Mouse (Mus musculus) forebrain, embryonic 15.5 days (tissue): ENCODE data around the gene Thsd4. TPM values are rescaled to one million over a fixed set of nuclear protein-coding genes. Genes with fewer than 3 reads are reported as not detected.
A peak's percentile ranks its signal among the peaks of the same experiment; 100 is the strongest.

Experiments
- ATAC-seq: fragments of 200-750 bp; cut with Nextera tagmentation; replicated peaks from 2 replicates; pipeline ENCODE4 v1.8.0; 2017; ENCODE audit warnings: mild to moderate bottlenecking, moderate TSS enrichment, moderate library complexity
- H3K27ac ChIP-seq: fragments of 300-500 bp; sonication (generic); replicated peaks from 2 replicates; pipeline ENCODE4 v1.5.1; 2015; ENCODE audit warnings: mild to moderate bottlenecking, inconsistent platforms
- H3K27me3 ChIP-seq: fragments of 300-500 bp; sonication (generic); 2 replicates; pipeline ENCODE4 v1.6.1; 2015; ENCODE audit warnings: inconsistent platforms
- H3K36me3 ChIP-seq: fragments of 300-500 bp; sonication (generic); 2 replicates; pipeline ENCODE4 v1.6.1; 2015; ENCODE audit warnings: mild to moderate bottlenecking, inconsistent platforms
- H3K4me1 ChIP-seq: fragments of 300-500 bp; sonication (generic); 2 replicates; pipeline ENCODE4 v1.6.1; 2015; ENCODE audit warnings: inconsistent platforms
- H3K4me2 ChIP-seq: fragments of 300-500 bp; sonication (generic); replicated peaks from 2 replicates; pipeline ENCODE4 v1.6.1; 2015; ENCODE audit warnings: mild to moderate bottlenecking, inconsistent platforms
- H3K4me3 ChIP-seq: fragments of 300-500 bp; sonication (generic); 2 replicates; pipeline ENCODE4 v1.5.1; 2015; ENCODE audit warnings: mild to moderate bottlenecking, inconsistent platforms
- H3K9ac ChIP-seq: fragments of 300-500 bp; sonication (generic); replicated peaks from 2 replicates; pipeline ENCODE4 v1.6.1; 2015; ENCODE audit warnings: mild to moderate bottlenecking, inconsistent platforms
- H3K9me3 ChIP-seq: fragments of 300-500 bp; sonication (generic); 2 replicates; pipeline ENCODE4 v1.6.1; 2016; ENCODE audit warnings: inconsistent platforms
- WGBS: fragments of 180-500 bp; shearing (Covaris S2); methylation state at CpG from one replicate; pipeline ENCODE4 v1.1.7; 2015; ENCODE audit warnings: mixed read lengths; 5-methylcytosine and 5-hydroxymethylcytosine counted together
- polyA plus RNA-seq: library from polyadenylated mRNA; unstranded; fragments of >200 nt; fragmentation: Nextera tagmentation; extraction: Ambion mirVana; gene quantifications from 2 replicates; pipeline ENCODE4 v1.2.1, GENCODE M21; 2015

The Thsd4 gene
- polyA plus RNA-seq, 1 experiment from 2014 or later, result 4.9 TPM

DNA sequence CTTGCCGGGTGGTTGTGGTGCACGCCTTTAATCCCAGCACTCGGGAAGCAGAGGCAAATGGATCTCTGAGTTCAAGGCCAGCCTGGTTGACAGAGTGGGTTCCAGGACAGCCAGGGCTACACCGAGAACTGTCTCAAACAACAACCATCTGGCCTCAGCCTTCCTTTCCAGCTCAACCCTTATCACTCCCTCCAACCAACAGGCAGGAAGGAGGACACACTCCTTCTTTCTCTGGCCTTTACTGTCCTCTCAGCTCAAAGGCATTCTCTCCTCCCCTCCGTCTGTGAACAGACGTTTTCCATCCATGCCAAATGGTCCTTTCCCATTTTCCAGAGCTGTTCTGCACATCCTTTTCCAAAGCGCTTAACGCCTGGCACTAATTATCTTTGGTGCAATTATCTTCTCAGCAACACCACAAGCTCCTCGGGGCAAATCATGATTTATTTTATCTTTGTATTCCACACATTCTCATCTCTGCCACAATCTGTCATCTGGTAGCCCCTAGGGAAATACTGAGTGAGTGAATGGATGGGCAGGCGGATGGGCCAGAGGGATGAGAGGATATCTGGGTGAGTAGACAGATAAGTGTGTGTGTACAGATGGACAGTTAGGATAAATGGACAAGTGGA, 80.5 kb downstream of the Thsd4 start:
- ATAC-seq, result no peak
- H3K4me1 ChIP-seq, result peaks cover 14% of the 10 kb centered on the region
- H3K9me3 ChIP-seq, result no peaks in the 10 kb centered on the region
- H3K4me2 ChIP-seq, result no peak overlapping the region
- no peak overlapping the region for H3K27ac ChIP-seq
- H3K4me3 ChIP-seq, result no peak overlapping the region
- no peaks in the 10 kb centered on the region for H3K36me3 ChIP-seq
- H3K9ac ChIP-seq, result no peak overlapping the region
- H3K27me3 ChIP-seq, result no peaks in the 10 kb centered on the region
- WGBS, result 71% methylated on average over 10 of the region's 10 CpGs

DNA sequence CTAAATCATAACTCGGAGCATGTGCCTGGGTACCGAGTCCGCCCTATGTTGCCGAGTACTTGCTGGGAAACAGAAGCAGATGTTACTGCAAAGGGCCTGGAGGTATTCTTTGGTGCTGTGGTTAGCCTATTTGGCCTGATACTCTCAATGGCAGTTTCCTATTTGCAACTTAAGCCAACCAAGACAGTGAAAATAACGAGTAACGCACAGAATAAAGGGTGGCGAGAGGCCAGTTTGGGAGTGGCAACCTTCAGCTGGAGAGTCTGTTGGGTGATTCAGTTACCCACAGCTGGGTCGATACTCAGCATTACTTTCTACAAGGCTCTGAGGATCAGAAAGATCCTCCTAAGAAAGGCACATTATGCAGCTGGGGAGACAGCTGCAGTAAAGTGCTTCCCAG, 81.3 kb downstream of the Thsd4 start:
- ATAC-seq, result no peak
- Histone ChIP-seq H3K27ac (no peak overlapping the region), H3K27me3 (no peaks in the 10 kb centered on the region), H3K4me1 (peaks cover 7% of the 10 kb centered on the region), H3K9ac (no peak overlapping the region), H3K4me2 (no peak overlapping the region), H3K9me3 (no peaks in the 10 kb centered on the region), H3K36me3 (no peaks in the 10 kb centered on the region), H3K4me3 (no peak overlapping the region)
- WGBS, result 70% methylated on average over 8 of the region's 8 CpGs

DNA sequence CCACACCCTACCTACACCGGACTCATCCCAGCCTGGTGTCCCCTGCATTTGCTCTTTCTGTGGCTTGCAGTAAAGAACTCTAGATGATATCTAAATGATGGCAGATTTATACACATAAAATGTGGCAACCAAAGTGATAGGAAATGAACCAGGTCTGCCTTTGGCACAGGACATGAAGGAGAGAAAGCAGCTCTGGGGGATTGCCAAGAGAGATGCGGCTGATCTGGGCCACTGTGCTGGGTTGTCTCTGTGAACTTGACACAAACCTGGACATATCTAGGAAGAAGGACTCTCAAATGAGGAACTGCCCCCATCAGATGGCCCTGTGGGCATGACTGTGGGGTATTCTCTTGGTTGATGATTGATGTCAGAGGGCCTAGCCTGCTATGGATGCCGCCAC, 85.6 kb downstream of the Thsd4 start:
- WGBS, result 90% methylated on average over 3 of the region's 3 CpGs
- no peak overlapping the region for H3K27ac ChIP-seq
- no peaks in the 10 kb centered on the region for H3K36me3 ChIP-seq
- H3K4me2 ChIP-seq, result no peak overlapping the region
- H3K9me3 ChIP-seq, result no peaks in the 10 kb centered on the region
- no peaks in the 10 kb centered on the region for H3K27me3 ChIP-seq
- no peak for ATAC-seq
- no peak overlapping the region for H3K9ac ChIP-seq
- H3K4me3 ChIP-seq, result no peak overlapping the region
- H3K4me1 ChIP-seq, result peaks cover 5% of the 10 kb centered on the region; the same call in 1 of the 2 replicates

DNA sequence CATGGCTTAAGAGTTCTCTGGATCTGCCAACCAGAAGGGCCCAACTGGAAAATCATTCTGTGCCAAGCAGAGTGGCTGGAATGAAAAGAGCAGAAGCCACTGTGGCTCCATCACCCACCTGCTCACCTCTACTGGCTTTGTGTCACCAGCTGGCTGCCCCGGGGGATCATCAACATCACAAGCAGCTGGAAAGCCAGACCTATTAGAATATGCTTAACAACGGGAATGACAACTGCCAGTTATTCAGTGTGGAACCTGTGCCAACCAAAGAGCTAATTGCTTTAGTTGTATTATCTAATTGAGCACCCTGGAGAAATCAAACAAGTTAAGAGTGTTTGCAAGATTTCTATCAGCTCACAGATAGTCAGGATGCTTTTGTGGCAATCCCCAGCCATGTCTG, 87.8 kb downstream of the Thsd4 start:
- H3K9ac ChIP-seq, result no peak overlapping the region
- H3K4me3 ChIP-seq, result no peak overlapping the region
- H3K27me3 ChIP-seq, result no peaks in the 10 kb centered on the region
- 18% methylated on average over 2 of the region's 2 CpGs for WGBS
- no peak for ATAC-seq
- no peak overlapping the region for H3K4me2 ChIP-seq
- H3K4me1 ChIP-seq, result peaks cover 14% of the 10 kb centered on the region; the same call in 1 of the 2 replicates
- no peaks in the 10 kb centered on the region for H3K9me3 ChIP-seq
- no peaks in the 10 kb centered on the region for H3K36me3 ChIP-seq
- H3K27ac ChIP-seq, result no peak overlapping the region

DNA sequence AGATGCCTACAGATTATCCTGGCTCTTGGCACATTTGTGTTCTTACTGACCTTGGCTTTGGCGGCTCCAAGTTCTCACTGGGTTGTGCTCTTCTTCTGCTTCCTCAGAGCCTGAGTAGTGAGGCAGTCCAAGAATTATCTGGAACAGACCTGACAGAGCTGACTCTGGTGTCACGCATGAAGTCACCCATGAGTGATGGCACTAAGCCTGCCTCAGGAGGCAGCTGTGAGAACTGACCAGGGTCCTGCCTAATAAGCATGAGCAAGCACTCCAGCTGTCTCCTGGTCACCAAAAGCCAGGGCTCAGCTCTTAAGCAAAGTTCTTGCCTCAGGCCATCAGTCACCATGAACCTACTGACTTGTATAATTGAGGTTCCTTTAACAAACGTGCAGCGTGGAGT, 89.9 kb downstream of the Thsd4 start:
- H3K27ac ChIP-seq, result no peak overlapping the region
- peaks cover 14% of the 10 kb centered on the region; the same call in 1 of the 2 replicates for H3K4me1 ChIP-seq
- no peaks in the 10 kb centered on the region for H3K36me3 ChIP-seq
- no peaks in the 10 kb centered on the region for H3K9me3 ChIP-seq
- no peak overlapping the region for H3K9ac ChIP-seq
- ATAC-seq, result no peak
- WGBS, result 88% methylated on average over 4 of the region's 4 CpGs
- no peak overlapping the region for H3K4me2 ChIP-seq
- no peak overlapping the region for H3K4me3 ChIP-seq
- H3K27me3 ChIP-seq, result no peaks in the 10 kb centered on the region

DNA sequence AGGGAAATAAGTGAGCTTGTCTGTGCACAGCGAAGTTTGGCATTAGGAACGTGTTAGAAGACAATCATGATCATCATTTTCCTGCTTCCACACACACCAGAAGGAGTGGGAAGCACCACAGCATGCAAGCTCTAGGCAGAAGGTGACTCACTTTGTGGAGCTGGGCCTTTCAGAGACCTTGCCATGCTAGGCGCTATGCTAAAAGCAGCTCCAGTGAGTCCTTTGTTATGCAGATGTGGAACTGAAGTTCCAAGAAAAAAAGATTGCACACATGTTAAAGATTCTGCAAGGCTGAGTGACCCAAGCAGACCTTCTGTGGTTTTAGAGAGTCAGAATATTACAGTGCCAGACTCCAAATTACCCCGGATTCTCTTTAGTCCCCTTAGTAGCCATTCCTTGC, 91.8 kb downstream of the Thsd4 start:
- ATAC-seq, result no peak
- no peak overlapping the region for H3K4me2 ChIP-seq
- H3K9ac ChIP-seq, result no peak overlapping the region
- WGBS, result 55% methylated on average over 4 of the region's 4 CpGs
- H3K9me3 ChIP-seq, result no peaks in the 10 kb centered on the region
- no peak overlapping the region for H3K4me3 ChIP-seq
- H3K4me1 ChIP-seq, result peaks cover 14% of the 10 kb centered on the region; the same call in 1 of the 2 replicates
- no peaks in the 10 kb centered on the region for H3K36me3 ChIP-seq
- no peaks in the 10 kb centered on the region for H3K27me3 ChIP-seq
- 0 out of 2 replicates have a peak overlapping the region, but pooled peaks have one; percentile 6 for H3K27ac ChIP-seq

DNA sequence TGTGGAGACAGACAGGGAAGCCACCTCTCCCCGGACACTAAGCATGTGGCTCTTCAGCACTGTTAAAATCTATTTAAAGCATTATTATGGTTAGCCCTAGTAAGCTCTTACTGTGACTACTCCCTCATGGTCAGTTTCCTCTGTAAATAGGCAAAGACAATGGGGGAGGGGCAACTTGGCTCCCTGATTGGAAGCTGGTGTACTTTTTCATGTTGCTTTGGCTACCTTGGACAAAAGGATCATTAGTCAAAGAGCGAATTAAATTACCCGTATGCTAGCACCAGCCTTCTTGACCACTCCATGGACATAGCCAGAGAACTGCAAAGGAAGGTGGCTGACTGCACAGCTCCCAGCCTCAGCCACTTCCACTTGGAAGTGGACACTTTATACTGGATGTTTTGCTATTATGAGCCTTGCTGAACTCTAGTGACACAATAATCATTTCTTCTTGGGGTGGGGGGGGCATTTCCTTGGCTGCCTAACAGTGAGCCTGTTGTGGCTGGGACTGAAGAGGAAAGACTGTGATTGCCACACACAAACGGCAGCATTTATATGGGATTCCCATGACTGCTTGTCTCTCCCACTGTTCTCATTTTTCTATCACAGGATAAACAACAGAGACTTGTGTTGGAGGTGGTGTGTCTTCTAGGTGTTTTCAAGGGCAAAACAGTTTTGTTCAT, 107.6 kb downstream of the Thsd4 start:
- H3K36me3 ChIP-seq, result no peaks in the 10 kb centered on the region
- no peak overlapping the region for H3K4me2 ChIP-seq
- no peak for ATAC-seq
- no peak overlapping the region for H3K27ac ChIP-seq
- peaks cover 10% of the 10 kb centered on the region for H3K4me1 ChIP-seq
- WGBS, result 9% methylated on average over 4 of the region's 4 CpGs
- H3K9ac ChIP-seq, result no peak overlapping the region
- H3K27me3 ChIP-seq, result no peaks in the 10 kb centered on the region
- H3K4me3 ChIP-seq, result no peak overlapping the region
- no peaks in the 10 kb centered on the region for H3K9me3 ChIP-seq

DNA sequence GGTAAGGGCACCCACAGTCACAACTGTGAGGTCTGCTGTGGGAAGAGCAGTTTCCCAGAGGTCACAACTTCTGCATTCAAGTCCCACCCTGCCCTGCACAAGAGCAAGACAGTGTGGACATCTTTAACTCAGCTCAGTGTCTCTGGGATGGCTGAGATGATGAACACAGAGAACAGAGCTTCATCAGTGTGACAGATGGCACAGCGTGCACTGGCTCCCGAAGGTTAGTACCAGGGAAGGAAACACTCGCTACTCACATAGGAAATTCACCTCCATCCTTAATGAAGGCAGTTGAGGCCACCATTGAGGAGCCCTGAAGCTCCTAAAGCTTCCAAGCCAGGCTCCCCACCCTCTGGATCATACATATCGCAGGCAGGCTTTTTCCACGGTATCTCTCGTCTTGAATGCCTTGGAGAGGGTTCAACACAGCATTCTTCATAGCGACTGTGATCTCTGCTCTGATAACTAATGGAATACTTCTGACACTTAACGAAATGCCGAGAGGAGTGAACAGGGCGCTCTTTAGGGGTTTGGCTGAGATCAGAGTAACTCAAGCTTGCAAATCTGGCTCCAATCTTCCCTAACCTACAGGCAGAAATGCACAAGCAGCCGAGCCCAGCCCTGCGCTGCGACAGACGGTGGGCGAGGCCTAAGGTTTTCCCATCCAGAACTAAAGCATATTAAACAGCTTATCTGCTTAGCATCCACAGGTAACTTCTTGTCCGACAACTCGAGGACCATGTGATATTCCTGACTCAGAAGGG, 110.8 kb downstream of the Thsd4 start:
- no peak overlapping the region for H3K4me3 ChIP-seq
- H3K9ac ChIP-seq, result no peak overlapping the region; the same call in 1 of the 2 replicates
- peaks cover 15% of the 10 kb centered on the region for H3K4me1 ChIP-seq
- H3K27ac ChIP-seq, result no peak overlapping the region
- no peaks in the 10 kb centered on the region for H3K36me3 ChIP-seq
- H3K4me2 ChIP-seq, result no peak overlapping the region
- 64% methylated on average over 17 of the region's 17 CpGs for WGBS
- ATAC-seq, result no peak
- no peaks in the 10 kb centered on the region for H3K9me3 ChIP-seq
- no peaks in the 10 kb centered on the region for H3K27me3 ChIP-seq

DNA sequence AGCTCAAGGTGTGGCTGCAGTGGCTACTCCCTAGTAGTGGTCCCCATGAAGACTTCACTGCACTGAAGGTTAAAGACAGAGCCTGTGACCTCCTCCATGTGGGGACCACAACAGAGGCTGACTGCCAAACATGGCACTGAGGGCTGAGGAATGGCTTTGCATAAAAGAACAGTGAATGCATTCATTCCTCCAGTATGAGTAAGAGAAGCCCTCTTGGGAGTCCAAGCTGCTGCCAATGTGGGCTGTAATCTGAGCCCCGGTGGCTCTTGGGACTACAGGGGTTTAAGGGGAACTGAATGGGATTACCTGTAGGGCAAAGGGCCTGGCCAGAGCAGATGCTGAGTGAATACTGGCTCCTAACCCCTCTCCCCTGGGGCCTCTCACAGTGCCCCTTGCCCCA, 114.5 kb downstream of the Thsd4 start:
- H3K9ac ChIP-seq, result no peak overlapping the region
- H3K4me2 ChIP-seq, result no peak overlapping the region
- H3K27ac ChIP-seq, result no peak overlapping the region
- 7% methylated on average over 1 of the region's 1 CpGs for WGBS
- H3K36me3 ChIP-seq, result no peaks in the 10 kb centered on the region
- peaks cover 15% of the 10 kb centered on the region for H3K4me1 ChIP-seq
- H3K4me3 ChIP-seq, result no peak overlapping the region
- no peaks in the 10 kb centered on the region for H3K9me3 ChIP-seq
- ATAC-seq, result no peak
- H3K27me3 ChIP-seq, result no peaks in the 10 kb centered on the region

DNA sequence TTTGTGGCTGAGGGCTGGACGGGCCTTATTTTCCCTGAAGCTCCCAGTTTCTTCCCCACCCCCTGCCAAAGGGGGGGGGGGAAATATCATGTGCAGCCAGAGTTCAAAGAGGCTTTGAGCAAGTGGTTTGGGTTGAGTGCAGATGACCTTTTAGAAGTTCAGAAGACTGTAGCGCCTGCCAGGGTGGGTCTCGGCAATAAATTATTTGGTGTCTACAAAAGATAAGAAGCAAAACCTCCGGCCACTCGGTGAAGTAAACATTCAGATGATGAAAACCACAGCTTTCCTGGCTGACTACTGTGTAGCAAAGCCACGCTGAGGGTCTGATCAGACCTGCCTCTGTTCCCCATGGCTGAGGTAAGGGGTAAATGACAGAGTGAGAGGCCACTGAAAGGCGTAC, 116.1 kb downstream of the Thsd4 start:
- Histone ChIP-seq H3K9me3 (no peaks in the 10 kb centered on the region), H3K4me2 (no peak overlapping the region), H3K27me3 (no peaks in the 10 kb centered on the region), H3K4me1 (peaks cover 7% of the 10 kb centered on the region; the same call in 1 of the 2 replicates), H3K9ac (no peak overlapping the region), H3K4me3 (no peak overlapping the region), H3K27ac (no peak overlapping the region), H3K36me3 (no peaks in the 10 kb centered on the region)
- no peak for ATAC-seq
- whole genome bisulfite sequencing, result 84% methylated on average over 7 of the region's 7 CpGs

DNA sequence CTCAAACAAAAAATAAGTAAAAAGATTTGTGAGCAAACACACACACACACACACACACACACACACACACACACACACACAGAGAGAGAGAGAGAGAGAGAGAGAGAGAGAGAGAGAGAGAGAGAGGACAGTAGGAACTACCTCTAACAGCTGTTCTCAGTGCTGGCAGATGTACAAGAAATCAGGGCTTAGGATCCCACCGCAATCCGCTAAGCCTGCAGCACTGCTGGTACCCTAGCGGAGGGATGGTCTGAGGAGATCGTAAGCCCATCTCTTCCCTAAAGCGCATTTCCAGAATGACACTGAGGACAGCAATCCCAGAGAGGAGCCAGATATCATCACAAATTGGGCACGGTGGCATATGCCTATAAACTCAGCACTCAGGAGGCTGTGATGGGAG, 119.2 kb downstream of the Thsd4 start:
- Histone ChIP-seq H3K36me3 (no peaks in the 10 kb centered on the region), H3K9me3 (no peaks in the 10 kb centered on the region), H3K4me2 (no peak overlapping the region), H3K9ac (no peak overlapping the region), H3K4me3 (no peak overlapping the region), H3K27me3 (no peaks in the 10 kb centered on the region), H3K27ac (no peak overlapping the region), H3K4me1 (peaks cover 5% of the 10 kb centered on the region; the same call in 1 of the 2 replicates)
- no peak for ATAC-seq
- 88% methylated on average over 6 of the region's 6 CpGs for whole genome bisulfite sequencing

DNA sequence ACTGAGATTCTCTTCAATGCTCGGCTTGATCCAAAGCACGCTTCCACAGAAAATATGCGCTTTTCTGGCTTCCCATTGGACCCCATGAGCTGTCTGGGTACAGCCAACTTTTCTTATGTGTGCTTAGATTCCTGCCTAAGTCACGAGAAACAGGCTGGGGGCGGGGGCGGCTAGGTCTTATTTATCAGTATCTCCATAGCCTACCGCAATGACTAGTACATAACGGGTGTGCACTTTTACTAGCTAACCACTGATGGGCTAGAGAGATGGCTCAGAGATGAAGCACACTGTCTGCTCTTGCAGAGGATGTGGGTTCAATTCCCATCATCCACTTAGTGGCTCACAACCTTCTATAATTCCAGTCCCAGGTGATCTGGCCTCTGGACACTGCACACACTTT, 121.8 kb downstream of the Thsd4 start:
- Histone ChIP-seq H3K9me3 (no peaks in the 10 kb centered on the region), H3K4me1 (no peaks in the 10 kb centered on the region), H3K36me3 (no peaks in the 10 kb centered on the region), H3K4me3 (no peak overlapping the region), H3K9ac (no peak overlapping the region), H3K4me2 (no peak overlapping the region), H3K27ac (no peak overlapping the region), H3K27me3 (no peaks in the 10 kb centered on the region)
- no peak for ATAC-seq
- WGBS, result 92% methylated on average over 8 of the region's 8 CpGs
